Mouse (Mus musculus) MEL (cell line): ENCODE measurements at regions not wholly inside any gene's neighbourhood (a gene's known extent, or its start where the extent isn't known, plus 50 kb on each side); places are given as distances from the start of the nearest gene placed in this dataset.

ENCODE experiments used
- DNase-seq: peaks from one replicate; pipeline ENCODE4 v3.0.0; 2011; ENCODE audit warnings: low read depth, low spot score
- H3K27ac ChIP-seq: 2 replicates; pipeline ENCODE4 v1.5.1; 2012; ENCODE audit warnings: low read depth, mild to moderate bottlenecking, control low read depth, low read length, moderate library complexity; ENCODE audit not compliant: control insufficient read depth
- H3K27me3 ChIP-seq, 2 experiments: fragments of 150-350 bp in 1 of 2; sonication (generic) in 1 of 2; 2 replicates each; pipeline ENCODE4 v1.6.1; 2012; ENCODE audit warnings: low read length in 2 of 2, mild to moderate bottlenecking in 2 of 2, improper control_type of control experiment in 1 of 2, moderate library complexity in 1 of 2; ENCODE audit not compliant: insufficient read depth in 2 of 2, control insufficient read depth in 1 of 2
- H3K36me3 ChIP-seq, 2 experiments: 2 replicates each; pipeline ENCODE4 v1.6.1; 2012 to 2014; ENCODE audit warnings: low read length in 2 of 2, improper control_type of control experiment in 1 of 2, inconsistent platforms in 1 of 2, mild to moderate bottlenecking in 1 of 2; ENCODE audit not compliant: insufficient read depth in 2 of 2, control insufficient read depth in 1 of 2
- H3K4me1 ChIP-seq, 2 experiments: fragments of 150-350 bp in 1 of 2; sonication (generic) in 1 of 2; 2 replicates each; pipeline ENCODE4 v1.6.1; 2012; ENCODE audit warnings: low read length in 2 of 2, improper control_type of control experiment in 1 of 2, mild to moderate bottlenecking in 1 of 2; ENCODE audit not compliant: insufficient read depth in 2 of 2, control insufficient read depth in 1 of 2
- H3K4me3 ChIP-seq, 2 experiments: fragments of 150-350 bp in 1 of 2; sonication (generic) in 1 of 2; 2 replicates each; pipeline ENCODE4 v1.5.1; 2012; ENCODE audit warnings: low read depth in 2 of 2, low read length in 2 of 2, mild to moderate bottlenecking in 2 of 2, moderate library complexity in 2 of 2, control low read depth in 1 of 2, improper control_type of control experiment in 1 of 2; ENCODE audit not compliant: control insufficient read depth in 1 of 2, insufficient read depth in 1 of 2
- H3K79me2 ChIP-seq: 2 replicates; pipeline ENCODE4 v1.6.1; 2012; ENCODE audit warnings: mild to moderate bottlenecking, low read length, moderate library complexity; ENCODE audit not compliant: control insufficient read depth, poor library complexity, insufficient read depth
- H3K9ac ChIP-seq: 2 replicates; pipeline ENCODE4 v1.6.1; 2012; ENCODE audit warnings: low read depth, mild to moderate bottlenecking, control low read depth, low read length, moderate library complexity; ENCODE audit not compliant: control insufficient read depth, poor library complexity, severe bottlenecking
- H3K9me3 ChIP-seq: fragments of 150-350 bp; sonication (generic); replicated peaks from 2 replicates; pipeline ENCODE4 v1.6.1; 2012; ENCODE audit warnings: mild to moderate bottlenecking, low read length, improper control_type of control experiment, moderate library complexity; ENCODE audit not compliant: insufficient read depth
- BHLHE40 ChIP-seq: IDR thresholded peaks from 2 replicates; pipeline ENCODE4 v1.6.1; 2012; ENCODE audit warnings: low read depth, mild to moderate bottlenecking, inconsistent platforms, low read length, improper control_type of control experiment, borderline replicate concordance
- HCFC1 ChIP-seq: IDR thresholded peaks from 2 replicates; pipeline ENCODE4 v1.6.1; 2012; ENCODE audit warnings: low read depth, mild to moderate bottlenecking, inconsistent platforms, low read length, improper control_type of control experiment, moderate library complexity
- KAT2A ChIP-seq: conservative IDR thresholded peaks from 2 replicates; pipeline ENCODE4 v1.6.1; 2012; ENCODE audit warnings: low read depth, low read length, improper control_type of control experiment, inconsistent platforms
- MAZ ChIP-seq: IDR thresholded peaks from 2 replicates; pipeline ENCODE4 v1.6.1; 2012; ENCODE audit warnings: low read depth, mild to moderate bottlenecking, inconsistent platforms, low read length, improper control_type of control experiment
- MEF2A ChIP-seq: IDR thresholded peaks from 2 replicates; pipeline ENCODE4 v1.6.1; 2014; ENCODE audit warnings: low read depth, mild to moderate bottlenecking, inconsistent platforms, low read length, improper control_type of control experiment; ENCODE audit not compliant: poor library complexity, insufficient replicate concordance, severe bottlenecking; ENCODE audit errors: extremely low read depth
- MXI1 ChIP-seq: IDR thresholded peaks from 2 replicates; pipeline ENCODE4 v1.6.1; 2011; ENCODE audit warnings: mild to moderate bottlenecking, low read depth, low read length, improper control_type of control experiment
- MYC ChIP-seq: IDR thresholded peaks from 2 replicates; pipeline ENCODE4 v1.6.1; 2011; ENCODE audit warnings: low read depth, mild to moderate bottlenecking, low read length, improper control_type of control experiment, moderate library complexity
- RAD21 ChIP-seq: IDR thresholded peaks from 2 replicates; pipeline ENCODE4 v1.6.1; 2011; ENCODE audit warnings: mild to moderate bottlenecking, low read depth, low read length, improper control_type of control experiment
- SMC3 ChIP-seq: IDR thresholded peaks from 2 replicates; pipeline ENCODE4 v1.6.1; 2011; ENCODE audit warnings: low read depth, low read length, improper control_type of control experiment
- TBP ChIP-seq: IDR thresholded peaks from 2 replicates; pipeline ENCODE4 v1.8.0; 2011; ENCODE audit warnings: low read depth, low read length, improper control_type of control experiment
- TCF12 ChIP-seq: IDR thresholded peaks from 2 replicates; pipeline ENCODE4 v1.6.1; 2014; ENCODE audit warnings: low read depth, mild to moderate bottlenecking, inconsistent platforms, low read length, improper control_type of control experiment, moderate library complexity
- ZC3H11A ChIP-seq: IDR thresholded peaks from 2 replicates; pipeline ENCODE4 v1.6.1; 2012; ENCODE audit warnings: low read depth, mild to moderate bottlenecking, inconsistent platforms, low read length, improper control_type of control experiment
- ZMIZ1 ChIP-seq: IDR thresholded peaks from 2 replicates; pipeline ENCODE4 v1.6.1; 2012; ENCODE audit warnings: low read depth, mild to moderate bottlenecking, inconsistent platforms, low read length, improper control_type of control experiment, moderate library complexity

DNA sequence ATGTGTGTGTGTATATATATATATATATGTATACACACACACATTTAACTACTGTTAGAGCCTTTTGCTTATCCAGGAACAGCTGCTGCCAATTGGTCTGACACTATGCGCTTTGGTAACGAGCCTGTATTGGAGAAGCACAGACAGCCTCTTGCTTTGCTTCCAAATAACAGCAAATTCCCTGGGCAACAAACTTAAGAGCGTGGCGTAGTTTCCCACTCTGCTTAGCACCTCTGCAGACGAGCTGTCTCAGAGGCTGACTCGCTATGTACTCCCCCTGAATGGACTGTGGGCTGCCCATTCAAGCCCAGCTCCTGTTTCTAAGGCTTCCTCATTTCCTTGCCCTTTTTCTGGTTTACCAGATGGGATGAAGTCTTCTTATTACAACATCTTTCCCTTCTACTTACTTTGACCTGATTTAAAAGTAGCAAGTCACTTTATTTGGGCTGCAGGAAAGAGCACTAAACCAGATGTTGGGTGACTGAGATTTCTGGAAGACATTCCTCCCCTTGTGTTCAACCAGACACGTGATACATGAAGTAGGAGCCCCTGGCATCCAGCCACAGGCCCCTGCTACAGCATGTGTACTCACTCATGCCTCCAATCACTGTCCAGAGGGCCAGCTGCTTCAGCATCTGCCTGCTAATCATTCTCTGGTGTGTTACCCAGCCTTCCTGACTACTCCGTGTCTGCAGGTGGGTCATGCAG lies 111.3 kb upstream of the Gmds start:
- no peak for DNase-seq
- Histone ChIP-seq H3K9me3 (no peaks in the 10 kb centered on the region), H3K27me3 (peaks cover 0 to 3% of the 10 kb centered on the region in 2 experiments; a peak in 2 of 4 replicates), H3K9ac (no peak overlapping the region), H3K36me3 (no peaks in the 10 kb centered on the region), H3K27ac (no peak overlapping the region), H3K79me2 (no peaks in the 10 kb centered on the region), H3K4me3 (no peak overlapping the region), H3K4me1 (no peaks in the 10 kb centered on the region)
- TF ChIP-seq MEF2A: no peak
- no peak for TF ChIP-seq HCFC1
- no peak for TF ChIP-seq MYC

- Histone ChIP-seq H3K27me3 (peaks cover 0 to 5% of the 10 kb centered on the region in 2 experiments; a peak in 3 of 4 replicates), H3K79me2 (no peaks in the 10 kb centered on the region), H3K4me3 (no peak overlapping the region), H3K27ac (no peak overlapping the region), H3K36me3 (no peaks in the 10 kb centered on the region), H3K9ac (no peak overlapping the region), H3K4me1 (no peaks in the 10 kb centered on the region), H3K9me3 (no peaks in the 10 kb centered on the region)
- TF ChIP-seq ZC3H11A: no peak
- TF ChIP-seq RAD21: no peak
- TF ChIP-seq ZMIZ1: no peak
- TF ChIP-seq MXI1: no peak
- no peak for TF ChIP-seq TCF12
- TF ChIP-seq BHLHE40: no peak
- no peak for TF ChIP-seq KAT2A
- TF ChIP-seq SMC3: no peak
- DNase-seq: no peak
Measured at GRCm38 (mm10) chr13:32444531-32444930, 106.0 kb upstream of the Gmds start.

DNA sequence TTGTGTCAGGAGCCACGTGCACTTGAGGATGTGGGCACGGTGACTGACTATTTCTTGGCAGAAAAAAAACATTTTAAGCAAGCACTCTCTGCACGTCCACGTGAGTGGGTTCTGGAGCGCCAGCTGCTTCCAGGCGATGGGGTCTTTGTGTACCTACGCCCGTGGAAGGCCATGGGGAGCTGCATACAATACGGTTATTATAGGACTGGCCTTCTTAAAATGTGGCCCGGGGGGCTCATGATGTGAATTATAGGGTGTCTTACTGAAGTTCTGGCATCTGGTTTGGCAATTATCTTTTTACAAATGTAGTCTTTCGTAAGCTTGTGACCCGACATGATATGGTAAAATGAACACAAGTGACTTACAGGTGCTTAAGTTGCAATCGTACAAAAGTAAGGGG lies 103.5 kb upstream of the Gmds start:
- peaks cover 0 to 5% of the 10 kb centered on the region in 2 experiments; a peak in 3 of 4 replicates for H3K27me3 ChIP-seq
- H3K4me1 ChIP-seq: no peaks in the 10 kb centered on the region
- TF ChIP-seq ZMIZ1 (no peak), MAZ (no peak), TBP (no peak), TCF12 (no peak)
- H3K9ac ChIP-seq: no peak overlapping the region
- H3K4me3 ChIP-seq: no peak overlapping the region
- H3K36me3 ChIP-seq: no peaks in the 10 kb centered on the region
- DNase-seq: no peak
- no peaks in the 10 kb centered on the region for H3K9me3 ChIP-seq
- no peak overlapping the region for H3K27ac ChIP-seq
- no peaks in the 10 kb centered on the region for H3K79me2 ChIP-seq
